Mouse (Mus musculus): Measurements from ENCODE around the gene Fam187a.

- TF ChIP-seq CTCF (IDR thresholded peaks at IDR 0.05; ENCODE audit: low read depth) = 0 out of 2 replicates have a peak, but pooled peaks have one; percentile 11
- no peak for TF ChIP-seq EP300 (optimal IDR thresholded peaks at IDR 0.05)
Measured at GRCm38 (mm10) chr11:102918077-102918476, 33.1 kb downstream of the Fam187a start.

Measured in stomach, postnatal 0 days (tissue).